In genomic region chr14:37485292-37485691, GRCm38 (mm10) we compare ENCODE assay signal across 15 mouse cellular contexts.
"Had no signal": no experiment of that assay in that cellular context is flagged by ENCODE, and none has a peak within 500 bp of the region (broad histone marks: within the 10 kb centered on the region; RNA-seq: fewer than 3 reads in every experiment).

No protein-coding gene starts in this region.

- H3K36me3 ChIP-seq: neural tube, embryonic 12.5 days; neural tube, embryonic 13.5 days; neural tube, embryonic 15.5 days; stomach, embryonic 15.5 days had no signal

- H3K27me3 ChIP-seq: neural tube, embryonic 12.5 days; neural tube, embryonic 13.5 days; neural tube, embryonic 15.5 days; stomach, embryonic 15.5 days had no signal

- H3K4me3 ChIP-seq: neural tube, embryonic 12.5 days; neural tube, embryonic 13.5 days; neural tube, embryonic 15.5 days; stomach, embryonic 15.5 days had no signal

- DNase-seq: retina, postnatal 1 day; right cerebral cortex, adult 18-20 months; right cerebral cortex, postnatal 14 days; right cerebral cortex, postnatal 25 days; right cerebral cortex, postnatal 4 days; spleen, adult 18-20 months; thymus, adult 18-20 months; thymus, postnatal 14 days; thymus, postnatal 36 days; thymus, postnatal 4 days had no signal

- H3K27ac ChIP-seq: neural tube, embryonic 12.5 days; neural tube, embryonic 13.5 days; neural tube, embryonic 15.5 days; stomach, embryonic 15.5 days; stomach, postnatal 0 days had no signal

- H3K4me1 ChIP-seq: neural tube, embryonic 12.5 days; neural tube, embryonic 13.5 days; neural tube, embryonic 15.5 days; stomach, embryonic 15.5 days had no signal
